Mouse (Mus musculus) lung, embryonic 15.5 days (tissue): Measurements from ENCODE around the gene Cks1b. TPM values are rescaled to one million over a fixed set of nuclear protein-coding genes. Genes with fewer than 3 reads are reported as not detected.
"Not testable (repeated sequence)": the region's sequence is repeated elsewhere in the genome, so short reads cannot be mapped to it uniquely, and the experiment has no call there.

Source experiments
- ATAC-seq: fragments of 200-750 bp; cut with Nextera tagmentation; 2 replicates; pipeline ENCODE4 v1.8.0; 2017; ENCODE audit warnings: moderate number of reproducible peaks, borderline replicate concordance; ENCODE audit not compliant: low FRiP score, low TSS enrichment; ENCODE audit errors: extremely low read depth
- H3K27ac ChIP-seq: fragments of 300-500 bp; sonication (generic); 2 replicates; pipeline ENCODE4 v1.5.1; 2015; ENCODE audit warnings: moderate library complexity, mild to moderate bottlenecking, inconsistent platforms
- H3K27me3 ChIP-seq: fragments of 300-500 bp; sonication (generic); 2 replicates; pipeline ENCODE4 v1.6.1; 2015; ENCODE audit warnings: inconsistent platforms
- H3K36me3 ChIP-seq: fragments of 300-500 bp; sonication (generic); 2 replicates; pipeline ENCODE4 v1.6.1; 2015; ENCODE audit warnings: inconsistent platforms
- H3K4me1 ChIP-seq: fragments of 300-500 bp; sonication (generic); 2 replicates; pipeline ENCODE4 v1.6.1; 2015; ENCODE audit warnings: inconsistent platforms
- H3K4me2 ChIP-seq: fragments of 300-500 bp; sonication (generic); 2 replicates; pipeline ENCODE4 v1.6.1; 2015; ENCODE audit warnings: inconsistent platforms, mild to moderate bottlenecking, moderate library complexity
- H3K4me3 ChIP-seq: fragments of 300-500 bp; sonication (generic); 2 replicates; pipeline ENCODE4 v1.5.1; 2015; ENCODE audit warnings: mild to moderate bottlenecking, inconsistent platforms
- H3K9ac ChIP-seq: fragments of 300-500 bp; sonication (generic); 2 replicates; pipeline ENCODE4 v1.6.1; 2015; ENCODE audit warnings: inconsistent platforms
- H3K9me3 ChIP-seq: fragments of 300-500 bp; sonication (generic); 2 replicates; pipeline ENCODE4 v1.6.1; 2016; ENCODE audit warnings: inconsistent platforms
- WGBS: fragments of 180-500 bp; shearing (Covaris S2); methylation state at CpG from one replicate; pipeline ENCODE4 v1.1.7; 2015; 5-methylcytosine and 5-hydroxymethylcytosine counted together
- polyA plus RNA-seq: library from polyadenylated mRNA; unstranded; fragments of >200 nt; fragmentation: Nextera tagmentation; extraction: Ambion mirVana; gene quantifications from 2 replicates; pipeline ENCODE4 v1.2.1, GENCODE M21; 2015

The Cks1b gene
- polyA plus RNA-seq, 1 experiment from 2014 or later = 556 TPM

DNA sequence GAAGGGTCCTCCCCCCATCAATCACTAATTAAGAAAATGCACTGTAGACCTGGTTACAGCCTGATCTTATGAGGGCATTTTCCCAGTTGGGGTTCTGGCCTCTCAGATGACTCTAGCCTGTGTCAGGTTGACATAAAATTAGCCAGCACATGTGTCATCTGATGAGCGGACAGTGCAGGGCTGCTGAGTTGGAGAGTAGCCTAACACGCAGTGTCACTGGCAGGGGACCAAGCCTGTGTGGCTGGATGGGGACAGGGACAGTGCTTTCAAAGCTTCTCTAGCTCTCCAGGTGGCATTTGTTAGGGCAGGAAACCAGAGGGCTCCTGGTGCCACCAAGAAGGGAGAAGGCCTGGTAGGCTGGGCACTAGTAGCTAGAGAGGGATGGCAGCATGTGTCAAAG, 22.5 kb upstream of the Cks1b start:
- no peaks in the 10 kb centered on the region for H3K36me3 ChIP-seq
- no peak overlapping the region for H3K4me2 ChIP-seq
- H3K4me1 ChIP-seq = peaks cover 12% of the 10 kb centered on the region
- ATAC-seq = no peak
- H3K9ac ChIP-seq = no peak overlapping the region
- 84% methylated on average over 2 of the region's 2 CpGs for WGBS
- H3K4me3 ChIP-seq = no peak overlapping the region
- no peaks in the 10 kb centered on the region for H3K27me3 ChIP-seq
- H3K27ac ChIP-seq = no peak overlapping the region
- H3K9me3 ChIP-seq = no peaks in the 10 kb centered on the region

DNA sequence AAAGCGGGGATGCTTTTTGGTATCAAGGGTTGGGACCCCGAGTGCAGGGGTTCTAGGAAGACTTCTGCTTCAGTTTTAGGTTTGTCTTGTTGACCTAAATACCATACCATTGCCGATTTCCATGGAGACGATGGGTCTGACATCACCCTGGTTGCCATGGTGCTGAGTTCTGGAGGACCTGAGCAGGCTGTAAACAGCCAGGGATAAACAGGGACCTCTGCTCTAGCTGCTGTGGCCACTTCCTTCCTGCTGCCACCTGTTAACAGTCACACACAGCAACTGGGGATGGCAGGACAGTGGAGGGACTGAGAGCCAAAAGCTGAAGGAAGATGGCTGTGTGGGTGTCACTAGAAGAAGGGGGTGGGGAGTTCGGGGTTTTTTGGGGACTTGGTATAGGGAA, 19.1 kb upstream of the Cks1b start:
- Histone ChIP-seq H3K36me3 (peaks cover 23% of the 10 kb centered on the region), H3K9ac (peak overlapping the region; percentile 42), H3K4me2 (peak overlapping the region; percentile 63), H3K27ac (peak overlapping the region; percentile 39), H3K9me3 (no peaks in the 10 kb centered on the region), H3K4me1 (peaks cover 12% of the 10 kb centered on the region), H3K4me3 (peak overlapping the region; percentile 45), H3K27me3 (no peaks in the 10 kb centered on the region)
- 31% methylated on average over 5 of the region's 5 CpGs for WGBS
- ATAC-seq = no peak

- peak; percentile 83; the same call in 1 of the 2 replicates for ATAC-seq
- no peaks in the 10 kb centered on the region for H3K27me3 ChIP-seq
- peaks cover 26% of the 10 kb centered on the region for H3K36me3 ChIP-seq
- H3K9me3 ChIP-seq = no peaks in the 10 kb centered on the region
- H3K4me1 ChIP-seq = peaks cover 16% of the 10 kb centered on the region
- 6% methylated on average over 16 of the region's 16 CpGs for WGBS
- peak within 1 kb of the TSS; percentile 39 for H3K27ac ChIP-seq
- peak within 1 kb of the TSS; percentile 42 for H3K9ac ChIP-seq
- H3K4me2 ChIP-seq = peak within 1 kb of the TSS; percentile 63
- peak within 1 kb of the TSS; percentile 45 for H3K4me3 ChIP-seq
These were observed 18.3 kb upstream of the Cks1b start, which contains the start of gene Pbxip1 for GRCm38 (mm10) chr3:89436176-89437113. Pbxip1 (plus strand) TSS chr3:89436706.

DNA sequence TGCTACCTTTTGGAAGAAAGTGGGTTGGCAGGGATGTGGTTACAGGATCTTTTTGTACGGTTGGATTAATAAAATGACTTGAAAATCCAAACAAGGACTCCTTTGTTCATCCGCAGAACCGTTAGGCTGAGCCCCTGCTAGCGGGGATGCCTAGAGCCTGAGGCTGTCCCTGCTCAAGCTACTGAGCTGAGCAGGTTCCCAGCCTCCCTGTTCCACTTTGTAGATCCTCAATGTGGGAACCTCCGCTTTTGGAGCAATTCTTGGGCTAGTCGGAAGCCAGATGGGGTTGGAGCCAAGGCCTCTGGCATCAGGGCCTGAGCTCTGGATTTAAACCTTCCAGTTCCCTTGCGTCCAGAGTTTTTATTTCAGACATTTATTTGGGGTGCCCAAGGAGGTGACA, 16.9 kb upstream of the Cks1b start:
- ATAC-seq = no peak
- H3K36me3 ChIP-seq = peaks cover 26% of the 10 kb centered on the region
- no peaks in the 10 kb centered on the region for H3K9me3 ChIP-seq
- H3K9ac ChIP-seq = no peak overlapping the region
- H3K4me3 ChIP-seq = no peak overlapping the region
- WGBS = 78% methylated on average over 7 of the region's 7 CpGs
- no peak overlapping the region for H3K4me2 ChIP-seq
- no peaks in the 10 kb centered on the region for H3K27me3 ChIP-seq
- peaks cover 23% of the 10 kb centered on the region for H3K4me1 ChIP-seq
- H3K27ac ChIP-seq = no peak overlapping the region

DNA sequence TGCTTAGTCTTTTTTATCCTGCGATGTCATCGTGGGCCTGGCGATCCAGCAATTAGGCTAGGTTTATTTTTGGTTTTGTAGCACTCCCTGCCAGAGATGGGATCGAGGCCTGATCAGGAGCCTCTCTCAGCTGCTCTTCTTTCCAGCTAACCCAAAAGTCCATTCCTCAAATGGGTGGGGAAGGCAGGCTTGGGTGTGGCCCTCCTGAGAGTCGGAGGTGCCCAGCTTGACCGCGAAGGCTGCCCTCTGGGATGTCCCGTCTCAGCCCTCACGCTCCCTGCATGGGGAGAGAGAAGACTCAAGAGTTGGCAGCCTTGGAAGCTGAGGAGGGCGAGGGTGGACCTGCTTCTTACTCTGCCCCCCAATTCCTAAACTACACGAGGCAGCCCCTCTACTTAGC, 16.3 kb upstream of the Cks1b start:
- H3K4me1 ChIP-seq = peaks cover 23% of the 10 kb centered on the region
- 83% methylated on average over 11 of the region's 11 CpGs for WGBS
- no peak overlapping the region for H3K4me2 ChIP-seq
- no peak overlapping the region for H3K9ac ChIP-seq
- H3K27ac ChIP-seq = no peak overlapping the region
- ATAC-seq = no peak
- H3K27me3 ChIP-seq = no peaks in the 10 kb centered on the region
- H3K9me3 ChIP-seq = no peaks in the 10 kb centered on the region
- no peak overlapping the region for H3K4me3 ChIP-seq
- H3K36me3 ChIP-seq = peaks cover 26% of the 10 kb centered on the region

- no peak overlapping the region for H3K9ac ChIP-seq
- H3K27ac ChIP-seq = no peak overlapping the region
- 90% methylated on average over 8 of the region's 8 CpGs for WGBS
- H3K4me1 ChIP-seq = peaks cover 23% of the 10 kb centered on the region
- no peak for ATAC-seq
- H3K4me3 ChIP-seq = no peak overlapping the region
- H3K27me3 ChIP-seq = no peaks in the 10 kb centered on the region
- no peak overlapping the region for H3K4me2 ChIP-seq
- H3K9me3 ChIP-seq = no peaks in the 10 kb centered on the region
- peaks cover 33% of the 10 kb centered on the region for H3K36me3 ChIP-seq
These were observed 14.4 kb upstream of the Cks1b start for GRCm38 (mm10) chr3:89432606-89433005.

GRCm38 (mm10) chr3:89430171-89431159, 12.3 kb upstream of the Cks1b start, which contains the start of gene Pygo2:
Pygo2 (plus strand) TSS chr3:89430214.
- Histone ChIP-seq H3K4me1 (peaks cover 11% of the 10 kb centered on the region), H3K4me3 (peak within 1 kb of the TSS; percentile 65), H3K27ac (peak within 1 kb of the TSS; percentile 87), H3K9me3 (no peaks in the 10 kb centered on the region), H3K9ac (peak within 1 kb of the TSS; percentile 87), H3K4me2 (peak within 1 kb of the TSS; percentile 69), H3K36me3 (peaks cover 55% of the 10 kb centered on the region), H3K27me3 (no peaks in the 10 kb centered on the region)
- WGBS = 1% methylated on average over 59 of the region's 68 CpGs
- peak; percentile 98 for ATAC-seq

DNA sequence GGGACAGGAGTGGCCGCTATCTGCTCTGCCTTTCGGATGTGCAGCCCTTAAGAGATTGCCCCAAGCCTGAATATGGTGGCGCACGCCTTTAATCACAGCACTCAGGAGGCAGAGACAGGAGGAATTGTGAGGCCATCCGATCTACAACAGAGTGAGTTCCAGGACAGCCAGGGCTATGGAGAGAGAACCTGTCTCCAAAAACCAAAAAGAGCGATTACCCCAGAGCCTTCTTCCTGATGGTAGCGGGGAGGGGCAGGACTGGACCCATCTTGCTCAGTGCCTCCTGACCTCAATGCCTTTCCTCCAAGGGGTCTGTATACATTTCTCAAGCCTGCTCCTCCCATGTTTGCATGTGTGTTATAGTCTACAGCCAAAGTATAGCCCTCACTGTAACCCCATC, 10.8 kb upstream of the Cks1b start:
- H3K9me3 ChIP-seq, H3K4me2 ChIP-seq, H3K27me3 ChIP-seq, H3K27ac ChIP-seq, ATAC-seq, H3K9ac ChIP-seq, H3K4me3 ChIP-seq: not testable (repeated sequence)
- Histone ChIP-seq H3K4me1 (peaks cover 11% of the 10 kb centered on the region), H3K36me3 (peaks cover 63% of the 10 kb centered on the region)
- 83% methylated on average over 7 of the region's 7 CpGs for WGBS

- no peak for ATAC-seq
- Histone ChIP-seq H3K4me3 (no peak overlapping the region), H3K9me3 (no peaks in the 10 kb centered on the region), H3K4me2 (no peak overlapping the region), H3K36me3 (peaks cover 51% of the 10 kb centered on the region), H3K9ac (no peak overlapping the region), H3K4me1 (peaks cover 26% of the 10 kb centered on the region), H3K27me3 (no peaks in the 10 kb centered on the region), H3K27ac (no peak overlapping the region)
- 85% methylated on average over 4 of the region's 4 CpGs for WGBS
These were observed 7.7 kb upstream of the Cks1b start for GRCm38 (mm10) chr3:89425876-89426275.

DNA sequence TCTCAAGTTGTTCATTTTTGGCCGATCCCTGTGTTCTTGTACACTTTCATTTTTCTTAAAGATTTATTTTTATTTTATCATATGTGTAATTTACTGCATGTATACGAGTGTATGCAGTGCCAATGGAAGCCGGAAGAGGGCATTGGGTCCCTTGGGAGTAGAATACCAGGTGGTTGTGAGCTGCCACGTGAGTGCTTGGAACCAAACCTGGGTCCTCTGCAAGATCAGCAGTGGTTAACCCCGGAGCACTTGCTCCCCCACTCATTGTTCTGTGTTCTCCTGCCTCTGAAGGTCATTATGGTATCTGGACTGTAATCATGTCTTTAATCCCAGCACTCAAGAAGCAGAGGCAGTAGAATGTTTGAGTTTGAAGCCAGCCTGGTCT, 7.0 kb upstream of the Cks1b start:
- ATAC-seq = no peak
- Histone ChIP-seq H3K4me3 (no peak overlapping the region), H3K27me3 (no peaks in the 10 kb centered on the region), H3K4me1 (peaks cover 32% of the 10 kb centered on the region), H3K4me2 (no peak overlapping the region), H3K27ac (no peak overlapping the region), H3K9ac (no peak overlapping the region), H3K36me3 (peaks cover 51% of the 10 kb centered on the region), H3K9me3 (no peaks in the 10 kb centered on the region)
- 79% methylated on average over 5 of the region's 5 CpGs for WGBS

GRCm38 (mm10) chr3:89424416-89425140, 6.4 kb upstream of the Cks1b start:
- WGBS = 78% methylated on average over 5 of the region's 5 CpGs

More at GRCm38 (mm10) chr3:89424416-89425140, 6.4 kb upstream of the Cks1b start:
- Histone ChIP-seq H3K27ac (no peak overlapping the region), H3K27me3 (no peaks in the 10 kb centered on the region), H3K4me2 (no peak overlapping the region), H3K4me3 (no peak overlapping the region), H3K9ac (no peak overlapping the region), H3K4me1 (peaks cover 34% of the 10 kb centered on the region), H3K9me3 (no peaks in the 10 kb centered on the region), H3K36me3 (peaks cover 51% of the 10 kb centered on the region)
- no peak for ATAC-seq
